In the genomic region with DNA sequence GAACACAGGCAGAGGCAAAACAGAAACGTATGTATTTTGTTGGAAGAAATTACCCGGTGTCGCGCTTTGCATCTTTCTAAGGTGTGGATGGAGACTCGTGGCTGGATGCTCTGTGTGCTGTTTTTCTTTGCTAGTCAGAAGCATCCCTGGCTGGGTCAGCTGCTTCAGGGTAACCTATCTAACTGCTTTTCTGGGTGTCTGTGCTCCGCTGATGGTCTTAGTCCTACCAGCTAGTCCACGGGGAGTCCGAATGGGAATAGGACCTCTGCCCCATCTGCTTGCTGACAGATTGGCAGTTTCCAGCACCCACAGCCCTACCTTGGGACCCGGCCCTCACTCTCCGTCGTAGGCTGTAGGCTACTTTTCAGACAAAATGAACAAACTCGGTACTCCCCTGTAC, we compare ENCODE assay signal across 8 mouse cellular contexts. TPM values are rescaled to one million over a fixed set of nuclear protein-coding genes. Genes with fewer than 3 reads are reported as not detected.
DNase-seq lines count a peak whose midpoint lies in the region; ATAC-seq and TF ChIP-seq lines count a peak whose summit lies in the region.

No protein-coding gene starts in this region.

- no peak for ATAC-seq in limb, embryonic 13.5 days (ENCODE audit: low FRiP score, low read depth)
- ATAC-seq in stomach, postnatal 0 days (ENCODE audit: low FRiP score, low TSS enrichment), result no peak

- H3K9ac ChIP-seq in heart, adult 2 months (ENCODE audit: low read depth, low read length), result peak overlapping the region; percentile 7; the same call in 1 of the 2 replicates
- no peak overlapping the region for H3K9ac ChIP-seq in limb, embryonic 13.5 days
- H3K9ac ChIP-seq in stomach, postnatal 0 days (ENCODE audit: low read length), result no peak overlapping the region

- peak overlapping the region; percentile 93 for H3K4me2 ChIP-seq in limb, embryonic 13.5 days (replicated peaks)
- H3K4me2 ChIP-seq in stomach, postnatal 0 days (replicated peaks; ENCODE audit: low read depth), result no peak overlapping the region; the same call in 1 of the 2 replicates

- WGBS in heart, adult 2 months, result 25% methylated on average over 12 of the region's 12 CpGs
- WGBS in thymus, adult 2 months, result 43% methylated on average over 12 of the region's 12 CpGs
- WGBS in limb, embryonic 13.5 days, result 37% methylated on average over 12 of the region's 12 CpGs
- WGBS in stomach, postnatal 0 days, result 32% methylated on average over 12 of the region's 12 CpGs

- H3K4me3 ChIP-seq in heart, adult 2 months, result peak overlapping the region; percentile 67
- H3K4me3 ChIP-seq in thymus, adult 2 months (ENCODE audit: control insufficient read depth, insufficient read depth, low read length), result peak overlapping the region; percentile 44
- H3K4me3 ChIP-seq in limb, embryonic 13.5 days, result peak overlapping the region; percentile 55
- peak overlapping the region; percentile 39 for H3K4me3 ChIP-seq in stomach, postnatal 0 days (ENCODE audit: low read depth, low read length)

- peak overlapping the region; percentile 86 for H3K27ac ChIP-seq in heart, adult 2 months
- no peak overlapping the region for H3K27ac ChIP-seq in thymus, adult 2 months (ENCODE audit: control insufficient read depth, insufficient read depth, low read length)
- no peak overlapping the region for H3K27ac ChIP-seq in limb, embryonic 13.5 days
- no peak overlapping the region for H3K27ac ChIP-seq in stomach, postnatal 0 days (replicated peaks)

- no peak for TF ChIP-seq CTCF in heart, adult 2 months (IDR thresholded peaks at IDR 0.05)
- TF ChIP-seq CTCF in thymus, adult 2 months (IDR thresholded peaks at IDR 0.05; ENCODE audit: borderline replicate concordance, control insufficient read depth, extremely low read depth, insufficient read depth, low read length, poor library complexity), result no peak
- no peak for TF ChIP-seq CTCF in stomach, postnatal 0 days (IDR thresholded peaks at IDR 0.05; ENCODE audit: low read depth)

- H3K9me3 ChIP-seq in limb, embryonic 13.5 days, result no peaks in the 10 kb centered on the region
- H3K9me3 ChIP-seq in stomach, postnatal 0 days (ENCODE audit: control insufficient read depth, low read length), result no peaks in the 10 kb centered on the region

- intact Hi-C loops in heart, adult 2 months (cut with DNase I), result loop anchor here (2.0 to 10.0 kb wide), 3 partner anchors 23 to 243 kb away; no protein-coding TSS in a partner anchor
- intact Hi-C loops in heart, postnatal 36 days (cut with DNase I), result loop anchor here (10.0 kb wide), 1 partner anchor 243 kb away; no protein-coding TSS in a partner anchor

- no peak for TF ChIP-seq POLR2A in heart, adult 2 months (IDR thresholded peaks at IDR 0.05; ENCODE audit: insufficient read depth, low read depth, low read length)
- no peak for TF ChIP-seq POLR2A in thymus, adult 2 months (IDR thresholded peaks at IDR 0.05; ENCODE audit: control insufficient read depth, extremely low read depth, insufficient read depth, low read length, poor library complexity)

- no peak for DNase-seq in heart, adult 2 months
- no peak for DNase-seq in heart, postnatal 36 days
- DNase-seq in thymus, adult 2 months, result no peak
- no peak for DNase-seq in thymus, postnatal 25 days
- no peak for DNase-seq in stomach, postnatal 0 days (ENCODE audit: low spot score)
- no peak for DNase-seq in right cerebral cortex, postnatal 36 days (ENCODE audit: low spot score in 2 of 2)
- no peak for DNase-seq in frontal cortex, adult 2 months (ENCODE audit: extremely low spot score in 1 of 2, low spot score in 1 of 2)

- no peaks in the 10 kb centered on the region for H3K79me2 ChIP-seq in heart, adult 2 months (replicated peaks; ENCODE audit: control insufficient read depth, insufficient read depth, low read length)

- no peak for TF ChIP-seq EP300 in heart, adult 2 months (IDR thresholded peaks at IDR 0.05; ENCODE audit: insufficient read depth, low read depth, low read length)
- TF ChIP-seq EP300 in stomach, postnatal 0 days (optimal IDR thresholded peaks at IDR 0.05), result no peak

- no peaks in the 10 kb centered on the region for H3K36me3 ChIP-seq in heart, adult 2 months (ENCODE audit: control insufficient read depth, insufficient read depth, low read length)
- no peaks in the 10 kb centered on the region for H3K36me3 ChIP-seq in thymus, adult 2 months (ENCODE audit: control insufficient read depth, insufficient read depth, low read length)
- H3K36me3 ChIP-seq in limb, embryonic 13.5 days, result no peaks in the 10 kb centered on the region
- H3K36me3 ChIP-seq in stomach, postnatal 0 days (ENCODE audit: control insufficient read depth, insufficient read depth, low read length), result no peaks in the 10 kb centered on the region

- peaks cover 13% of the 10 kb centered on the region for H3K4me1 ChIP-seq in heart, adult 2 months (ENCODE audit: control insufficient read depth, insufficient read depth, low read length)
- peaks cover 14% of the 10 kb centered on the region for H3K4me1 ChIP-seq in thymus, adult 2 months (replicated peaks; ENCODE audit: control insufficient read depth, insufficient read depth, low read length)
- peaks cover 12% of the 10 kb centered on the region for H3K4me1 ChIP-seq in limb, embryonic 13.5 days
- no peaks in the 10 kb centered on the region for H3K4me1 ChIP-seq in stomach, postnatal 0 days (replicated peaks; ENCODE audit: control insufficient read depth, insufficient read depth)

- H3K27me3 ChIP-seq in heart, adult 2 months (ENCODE audit: control insufficient read depth, insufficient read depth, low read length), result peaks cover 3% of the 10 kb centered on the region; the same call in 1 of the 2 replicates
- H3K27me3 ChIP-seq in thymus, adult 2 months (ENCODE audit: control insufficient read depth, insufficient read depth, low read length), result no peaks in the 10 kb centered on the region
- peaks cover 74% of the 10 kb centered on the region for H3K27me3 ChIP-seq in limb, embryonic 13.5 days
- H3K27me3 ChIP-seq in stomach, postnatal 0 days (ENCODE audit: control insufficient read depth, insufficient read depth, low read length), result peaks cover 6% of the 10 kb centered on the region; the same call in 1 of the 2 replicates

RNA-seq across cellular contexts. Expression of a gene that starts 2.0 kb away (rescaled TPM):
- total RNA-seq in heart, adult 2 months (2021), result 10 to 100 TPM in 1 of 2 experiments, 1 to 10 TPM in 1; 7.3 to 10.2 TPM
- polyA plus RNA-seq in heart, adult 2 months (2012; rRNA removed), result 6.8 and 9.1 TPM in 2 replicates
- total RNA-seq in heart, postnatal 36 days (2021), result 10 to 100 TPM in 1 of 2 experiments, 1 to 10 TPM in 1; 8.0 to 12.0 TPM
- polyA plus RNA-seq in thymus, adult 2 months (2012; rRNA removed), result 13.6 and 16.6 TPM in 2 replicates
- polyA plus RNA-seq in limb, embryonic 13.5 days (2015; fragmentation: Nextera tagmentation; extraction: Ambion mirVana), result 2.4 and 2.8 TPM in 2 replicates
- 1.5 and 1.9 TPM in 2 replicates for polyA plus RNA-seq in stomach, postnatal 0 days (2015; fragmentation: Nextera tagmentation; extraction: Ambion mirVana)
- polyA plus RNA-seq in frontal cortex, adult 2 months (2012; rRNA removed), result 62.1 and 64.2 TPM in 2 replicates
